Mouse (Mus musculus) forebrain, embryonic 13.5 days (tissue): ENCODE data around the gene Zbtb16. TPM values are rescaled to one million over a fixed set of nuclear protein-coding genes. Genes with fewer than 3 reads are reported as not detected.
A peak's percentile ranks its signal among the peaks of the same experiment; 100 is the strongest.

ENCODE experiments used
- ATAC-seq: fragments of 200-750 bp; cut with Nextera tagmentation; 2 replicates; pipeline ENCODE4 v1.8.0; 2017
- H3K27ac ChIP-seq: fragments of 300-500 bp; sonication (generic); 2 replicates; pipeline ENCODE4 v1.5.1; 2015; ENCODE audit warnings: inconsistent platforms, mild to moderate bottlenecking, moderate library complexity
- H3K27me3 ChIP-seq: fragments of 300-500 bp; sonication (generic); 2 replicates; pipeline ENCODE4 v1.6.1; 2015; ENCODE audit warnings: mild to moderate bottlenecking, inconsistent platforms
- H3K36me3 ChIP-seq: fragments of 300-500 bp; sonication (generic); 2 replicates; pipeline ENCODE4 v1.6.1; 2015; ENCODE audit warnings: mild to moderate bottlenecking, inconsistent platforms; ENCODE audit not compliant: poor library complexity, severe bottlenecking
- H3K4me1 ChIP-seq: fragments of 300-500 bp; sonication (generic); 2 replicates; pipeline ENCODE4 v1.6.1; 2015; ENCODE audit warnings: inconsistent platforms
- H3K4me2 ChIP-seq: fragments of 300-500 bp; sonication (generic); 2 replicates; pipeline ENCODE4 v1.6.1; 2015; ENCODE audit warnings: inconsistent platforms, mild to moderate bottlenecking, moderate library complexity
- H3K4me3 ChIP-seq: fragments of 300-500 bp; sonication (generic); 2 replicates; pipeline ENCODE4 v1.5.1; 2015; ENCODE audit warnings: mild to moderate bottlenecking, inconsistent platforms
- H3K9ac ChIP-seq: fragments of 300-500 bp; sonication (generic); 2 replicates; pipeline ENCODE4 v1.6.1; 2015; ENCODE audit warnings: mild to moderate bottlenecking, inconsistent platforms
- H3K9me3 ChIP-seq: fragments of 300-500 bp; sonication (generic); replicated peaks from 2 replicates; pipeline ENCODE4 v1.6.1; 2016; ENCODE audit warnings: inconsistent platforms
- WGBS: fragments of 180-500 bp; shearing (Covaris S2); methylation state at CpG from one replicate; pipeline ENCODE4 v1.1.7; 2015; 5-methylcytosine and 5-hydroxymethylcytosine counted together
- polyA plus RNA-seq: library from polyadenylated mRNA; unstranded; fragments of >200 nt; fragmentation: Nextera tagmentation; extraction: Ambion mirVana; gene quantifications from 2 replicates; pipeline ENCODE4 v1.2.1, GENCODE M21; 2015

The Zbtb16 gene
- polyA plus RNA-seq, 1 experiment from 2014 or later: 3.2 TPM

- no peak overlapping the region for H3K4me3 ChIP-seq
Measured at GRCm38 (mm10) chr9:48655525-48656169, 180.4 kb downstream of the Zbtb16 start.

GRCm38 (mm10) chr9:48654730-48655129, 181.3 kb downstream of the Zbtb16 start:
- Histone ChIP-seq H3K27me3 (peaks cover 36% of the 10 kb centered on the region), H3K4me2 (no peak overlapping the region), H3K9ac (no peak overlapping the region), H3K4me1 (peaks cover 6% of the 10 kb centered on the region), H3K9me3 (peaks cover 6% of the 10 kb centered on the region; the same call in 1 of the 2 replicates), H3K4me3 (no peak overlapping the region), H3K36me3 (0 out of 2 replicates have a peak, but pooled peaks cover 5% of the 10 kb centered on the region), H3K27ac (no peak overlapping the region)
- 16% methylated on average over 8 of the region's 8 CpGs for WGBS
- no peak for ATAC-seq

More at GRCm38 (mm10) chr9:48655525-48656169, 180.4 kb downstream of the Zbtb16 start:
- Histone ChIP-seq H3K36me3 (0 out of 2 replicates have a peak, but pooled peaks cover 5% of the 10 kb centered on the region), H3K27ac (no peak overlapping the region), H3K4me2 (no peak overlapping the region), H3K9me3 (peaks cover 6% of the 10 kb centered on the region; the same call in 1 of the 2 replicates), H3K27me3 (peaks cover 33% of the 10 kb centered on the region), H3K9ac (no peak overlapping the region), H3K4me1 (0 out of 2 replicates have a peak, but pooled peaks cover 4% of the 10 kb centered on the region)
- WGBS: 37% methylated on average over 5 of the region's 5 CpGs
- no peak for ATAC-seq

DNA sequence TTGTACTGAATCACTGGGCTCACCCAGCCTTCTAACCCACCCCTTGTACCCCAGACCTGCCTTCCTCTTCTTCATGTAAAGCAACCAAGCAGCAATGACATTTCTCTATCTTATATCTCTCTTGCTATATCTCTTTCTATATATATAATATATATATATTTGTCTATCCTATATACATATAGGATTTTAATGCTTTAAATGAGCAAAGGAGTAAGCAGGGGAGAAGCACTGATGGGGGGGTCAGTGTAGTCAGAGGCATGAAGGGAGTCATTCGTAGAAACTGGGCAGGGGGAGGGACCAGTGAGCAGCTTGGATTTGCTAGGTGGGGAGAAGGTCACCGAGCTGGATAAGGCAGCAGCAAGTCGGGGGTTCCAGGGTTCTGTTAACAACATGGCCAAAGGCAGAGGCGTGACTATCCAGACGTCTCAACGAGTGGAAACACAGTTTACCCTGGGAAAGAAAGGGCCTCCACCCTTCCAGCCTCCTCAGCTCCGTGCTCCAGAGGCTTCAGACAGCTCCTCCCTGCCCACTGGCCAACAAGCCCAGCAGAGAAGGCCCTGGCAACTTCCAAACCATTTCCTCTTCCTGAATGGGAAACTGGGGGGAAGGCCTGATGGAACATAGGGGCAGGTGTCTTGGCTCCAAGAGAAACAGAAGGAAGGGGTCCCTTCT, 182.5 kb downstream of the Zbtb16 start:
- peaks cover 18% of the 10 kb centered on the region for H3K4me1 ChIP-seq
- no peak overlapping the region for H3K27ac ChIP-seq
- H3K9me3 ChIP-seq: no peaks in the 10 kb centered on the region
- H3K27me3 ChIP-seq: peaks cover 40% of the 10 kb centered on the region
- no peak for ATAC-seq
- WGBS: 55% methylated on average over 7 of the region's 7 CpGs
- no peak overlapping the region for H3K4me2 ChIP-seq
- no peaks in the 10 kb centered on the region for H3K36me3 ChIP-seq
- H3K9ac ChIP-seq: no peak overlapping the region
- no peak overlapping the region for H3K4me3 ChIP-seq

DNA sequence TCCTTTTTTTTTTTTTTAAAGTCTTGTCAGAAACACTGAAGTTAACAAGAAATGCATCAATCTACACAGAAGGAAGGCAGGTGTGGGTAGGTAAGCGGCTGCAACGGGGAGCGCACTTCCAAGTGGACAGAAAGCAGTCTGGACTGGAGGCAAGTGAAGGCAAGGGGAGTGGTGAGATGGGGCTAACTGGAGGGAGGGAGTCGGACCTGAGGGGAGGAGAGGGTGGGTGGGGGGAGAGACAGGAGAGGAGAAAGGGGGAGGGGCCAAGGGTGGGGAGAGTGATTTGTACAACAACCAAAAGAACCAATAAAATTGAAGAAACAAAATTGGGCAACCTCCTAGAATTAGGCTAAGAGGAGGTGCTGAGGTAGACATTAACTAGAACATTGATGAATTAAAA, 184.0 kb downstream of the Zbtb16 start:
- Histone ChIP-seq H3K36me3 (no peaks in the 10 kb centered on the region), H3K4me1 (peaks cover 33% of the 10 kb centered on the region), H3K9me3 (no peaks in the 10 kb centered on the region), H3K4me2 (no peak overlapping the region), H3K27me3 (peaks cover 45% of the 10 kb centered on the region), H3K9ac (no peak overlapping the region), H3K4me3 (no peak overlapping the region), H3K27ac (no peak overlapping the region)
- ATAC-seq: no peak
- WGBS: 27% methylated on average over 4 of the region's 4 CpGs

- ATAC-seq: no peak
- Histone ChIP-seq H3K27me3 (peaks cover 45% of the 10 kb centered on the region), H3K4me3 (no peak overlapping the region), H3K9me3 (no peaks in the 10 kb centered on the region), H3K4me1 (peaks cover 33% of the 10 kb centered on the region), H3K9ac (no peak overlapping the region), H3K27ac (no peak overlapping the region), H3K4me2 (no peak overlapping the region), H3K36me3 (no peaks in the 10 kb centered on the region)
- WGBS: 86% methylated on average over 2 of the region's 2 CpGs
Measured at GRCm38 (mm10) chr9:48650846-48651245, 185.2 kb downstream of the Zbtb16 start.

DNA sequence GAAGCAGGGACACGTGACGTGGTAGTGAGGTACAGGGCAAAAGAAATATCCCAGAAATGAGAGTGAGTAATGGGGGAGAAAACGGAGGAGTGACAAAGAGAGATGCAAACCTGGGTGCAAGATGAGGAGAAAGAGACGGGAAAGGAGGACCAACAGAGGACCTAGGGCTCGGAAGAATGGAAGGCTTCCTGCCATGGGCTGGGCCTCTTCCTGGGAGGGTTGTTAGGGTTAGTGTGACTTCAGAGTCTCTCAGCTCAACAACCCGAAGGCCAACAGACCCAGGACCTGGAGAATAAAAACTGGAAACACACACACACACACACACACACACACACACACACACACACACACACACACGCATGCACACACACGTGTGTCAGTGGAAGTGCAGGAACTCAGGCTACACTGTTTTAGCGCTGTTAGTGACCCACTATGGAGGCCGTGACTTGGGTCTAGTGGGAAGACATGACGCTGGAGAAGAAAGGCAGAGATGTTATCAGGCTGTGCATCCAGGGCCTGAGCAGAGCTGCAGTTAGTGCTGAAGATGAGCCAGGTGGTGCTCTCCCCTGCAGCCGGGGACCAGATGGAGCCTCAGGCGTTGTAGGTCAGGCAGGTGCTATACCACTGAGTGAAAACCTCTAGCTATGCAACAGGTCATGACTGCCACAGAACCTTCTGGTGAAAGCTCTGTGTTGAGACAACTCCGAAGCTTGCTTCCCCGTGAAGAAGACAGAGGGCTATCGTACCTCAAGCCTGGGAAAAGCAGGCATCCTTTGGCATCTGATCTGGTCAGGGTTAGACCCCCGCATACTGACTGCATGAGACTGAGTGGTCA, 186.0 kb downstream of the Zbtb16 start:
- H3K4me1 ChIP-seq: peaks cover 33% of the 10 kb centered on the region
- peak overlapping the region; percentile 55 for H3K4me2 ChIP-seq

GRCm38 (mm10) chr9:48649098-48649766, 186.8 kb downstream of the Zbtb16 start:
- Histone ChIP-seq H3K4me2 (peak overlapping the region; percentile 55), H3K4me3 (peak overlapping the region; percentile 22), H3K36me3 (no peaks in the 10 kb centered on the region), H3K27ac (peak overlapping the region; percentile 40), H3K27me3 (peaks cover 38% of the 10 kb centered on the region), H3K9ac (peak overlapping the region; percentile 54), H3K4me1 (peaks cover 33% of the 10 kb centered on the region), H3K9me3 (peaks cover 4% of the 10 kb centered on the region; the same call in 1 of the 2 replicates)
- WGBS: 2% methylated on average over 18 of the region's 22 CpGs
- peak; percentile 56; the same call in 1 of the 2 replicates for ATAC-seq

More for the DNA sequence above, 186.0 kb downstream of the Zbtb16 start:
- H3K9ac ChIP-seq: 0 out of 2 replicates have a peak overlapping the region, but pooled peaks have one; percentile 54
- no peak for ATAC-seq
- H3K9me3 ChIP-seq: no peaks in the 10 kb centered on the region
- WGBS: 28% methylated on average over 17 of the region's 17 CpGs
- no peaks in the 10 kb centered on the region for H3K36me3 ChIP-seq
- H3K4me3 ChIP-seq: no peak overlapping the region
- H3K27me3 ChIP-seq: peaks cover 43% of the 10 kb centered on the region
- no peak overlapping the region for H3K27ac ChIP-seq

DNA sequence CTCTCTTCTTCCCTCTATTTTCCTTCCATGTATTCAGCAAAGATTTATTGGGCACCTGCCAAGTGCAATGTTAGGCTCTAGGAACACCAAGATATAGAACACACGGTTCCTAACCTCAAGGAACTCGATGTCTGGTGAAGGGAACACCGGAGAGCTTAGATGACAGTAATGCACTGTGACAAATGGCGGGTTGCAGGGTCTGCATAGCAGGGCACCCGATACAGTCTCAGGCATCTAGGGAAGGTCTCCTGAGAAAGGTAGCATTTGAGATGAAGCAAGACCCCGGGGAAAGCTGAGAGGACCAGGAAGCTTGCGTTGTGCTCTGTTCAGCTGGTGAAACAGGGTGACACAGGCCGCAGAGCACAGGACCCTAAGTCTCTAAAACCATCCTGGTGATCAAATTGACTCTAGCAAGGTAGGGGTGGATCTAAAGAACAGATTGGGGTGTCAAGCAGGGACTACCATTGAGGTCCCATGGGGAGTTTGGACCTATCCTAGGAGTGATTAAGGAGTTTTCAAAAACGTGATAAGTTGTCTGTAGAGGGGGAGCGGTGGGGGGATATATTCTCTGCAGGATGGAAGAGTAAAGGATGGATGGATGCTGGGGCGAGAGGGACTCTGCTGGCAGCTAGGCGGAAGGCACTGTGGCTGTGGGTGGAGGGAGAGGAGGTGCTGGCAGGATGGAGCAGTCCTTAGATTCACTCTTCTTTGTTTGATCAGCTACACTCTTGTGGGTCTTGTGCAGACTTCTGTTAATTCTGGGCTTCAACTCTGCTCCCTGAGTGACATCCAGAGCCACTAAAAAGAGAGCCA, 187.5 kb downstream of the Zbtb16 start:
- Histone ChIP-seq H3K4me3 (no peak overlapping the region), H3K4me2 (peak overlapping the region; percentile 55; the same call in 1 of the 2 replicates), H3K27me3 (peaks cover 38% of the 10 kb centered on the region), H3K36me3 (no peaks in the 10 kb centered on the region), H3K4me1 (peaks cover 33% of the 10 kb centered on the region), H3K9me3 (peaks cover 8% of the 10 kb centered on the region; the same call in 1 of the 2 replicates), H3K27ac (no peak overlapping the region; the same call in 1 of the 2 replicates), H3K9ac (peak overlapping the region; percentile 54; the same call in 1 of the 2 replicates)
- ATAC-seq: 0 out of 2 replicates have a peak, but pooled peaks have one; percentile 7
- 33% methylated on average over 12 of the region's 12 CpGs for WGBS

DNA sequence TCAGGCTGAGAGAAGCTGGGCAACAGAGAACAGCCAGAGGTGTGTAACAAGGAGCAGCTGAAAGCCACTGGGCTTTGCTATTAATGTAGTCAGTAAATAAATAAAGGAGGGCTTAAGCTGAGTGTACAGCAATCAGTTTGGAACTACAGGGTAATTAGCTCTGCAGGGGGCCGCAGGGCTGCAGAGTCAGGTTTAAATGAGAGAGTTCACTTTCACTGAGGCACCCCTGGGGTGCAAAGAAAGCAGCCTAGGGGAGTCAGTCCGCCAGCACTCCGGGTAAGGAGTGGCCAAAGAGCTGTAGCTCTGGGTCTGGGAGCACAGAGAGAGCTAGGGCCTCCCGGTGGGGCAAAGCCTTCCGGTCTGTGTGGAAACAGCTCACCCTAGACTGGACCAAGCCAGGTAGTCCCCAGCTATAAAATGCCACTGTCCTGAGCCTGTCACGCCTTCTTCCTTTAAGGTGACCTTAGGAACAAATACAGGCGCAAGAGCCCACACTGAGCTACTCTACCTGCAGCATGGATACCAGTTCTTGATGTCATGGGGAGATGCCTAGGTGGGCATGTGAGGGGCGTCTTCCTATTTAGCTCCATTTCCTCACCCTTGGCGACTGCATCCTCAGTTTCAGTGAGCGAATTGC, 188.3 kb downstream of the Zbtb16 start:
- ATAC-seq: no peak
- Histone ChIP-seq H3K4me1 (peaks cover 33% of the 10 kb centered on the region), H3K36me3 (no peaks in the 10 kb centered on the region), H3K9me3 (peaks cover 8% of the 10 kb centered on the region; the same call in 1 of the 2 replicates), H3K4me3 (no peak overlapping the region), H3K27ac (no peak overlapping the region), H3K27me3 (peaks cover 36% of the 10 kb centered on the region), H3K9ac (no peak overlapping the region), H3K4me2 (no peak overlapping the region)
- WGBS: 14% methylated on average over 10 of the region's 10 CpGs

DNA sequence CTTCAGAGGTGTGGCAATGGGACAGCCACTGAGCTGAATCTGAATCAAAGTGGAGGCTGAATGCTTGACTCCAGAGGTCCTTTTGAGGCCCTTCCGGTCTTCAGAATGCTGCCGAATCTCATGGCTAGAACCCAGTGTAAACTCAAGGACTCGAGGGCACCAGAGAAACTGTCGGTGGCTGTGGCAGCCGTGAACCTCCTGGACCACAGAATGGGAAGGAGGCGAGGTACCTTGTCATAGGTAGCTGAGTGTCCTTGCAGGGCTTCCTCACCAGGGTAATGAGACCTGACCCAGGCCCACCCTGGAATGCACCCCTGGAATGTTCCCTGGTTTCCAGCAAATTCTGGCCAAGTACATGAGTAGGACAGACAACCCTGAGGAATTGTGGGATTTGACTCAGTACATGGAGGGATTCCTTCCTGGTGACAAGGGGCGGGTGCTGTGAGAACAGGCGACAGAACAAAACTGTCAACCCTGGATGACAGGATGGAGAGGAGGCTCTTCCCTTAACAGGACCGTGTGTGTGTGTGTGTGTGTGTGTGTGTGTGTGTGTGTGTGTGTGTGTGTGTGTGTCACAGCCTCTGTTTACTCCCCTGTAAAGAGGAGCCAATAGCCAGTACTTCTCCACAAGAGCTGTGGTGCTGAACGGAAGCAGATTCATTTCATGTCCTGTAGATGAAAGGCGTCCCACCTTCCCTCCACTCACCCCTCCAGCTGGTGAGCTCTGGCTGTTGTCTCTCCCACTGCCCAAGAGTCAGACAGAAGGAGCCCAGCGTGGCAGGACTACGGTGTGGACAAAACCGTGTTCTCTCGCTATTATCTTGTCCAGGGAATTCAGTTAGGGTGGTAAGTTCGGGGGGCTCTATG, 189.0 kb downstream of the Zbtb16 start:
- ATAC-seq: no peak
- H3K9me3 ChIP-seq: peaks cover 8% of the 10 kb centered on the region; the same call in 1 of the 2 replicates
- peaks cover 33% of the 10 kb centered on the region for H3K4me1 ChIP-seq
- H3K4me3 ChIP-seq: no peak overlapping the region
- 38% methylated on average over 16 of the region's 16 CpGs for WGBS
- H3K4me2 ChIP-seq: no peak overlapping the region
- 0 out of 2 replicates have a peak overlapping the region, but pooled peaks have one; percentile 8 for H3K9ac ChIP-seq
- H3K36me3 ChIP-seq: no peaks in the 10 kb centered on the region
- no peak overlapping the region for H3K27ac ChIP-seq
- H3K27me3 ChIP-seq: peaks cover 35% of the 10 kb centered on the region
